Mouse (Mus musculus): ENCODE measurements around the gene Smurf1.

DNA sequence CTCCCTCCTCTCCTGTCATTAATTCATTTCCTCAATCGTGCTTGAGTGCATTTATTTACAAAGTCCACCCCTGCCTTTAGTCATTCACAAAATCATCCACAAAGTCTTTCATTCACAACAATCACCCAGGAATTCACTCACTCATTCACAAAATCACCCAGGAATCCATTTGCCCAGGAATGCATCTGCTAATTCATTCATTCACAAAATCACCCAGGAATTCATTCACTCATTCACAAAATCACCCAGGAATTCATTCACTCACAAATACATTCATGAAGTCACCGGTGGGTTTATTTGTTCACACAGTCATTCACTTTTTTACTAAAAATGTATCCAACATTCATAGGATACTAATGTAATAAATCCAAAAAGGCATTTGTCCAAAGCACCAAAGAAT lies 24.4 kb upstream of the Smurf1 start:
- TF ChIP-seq CTCF (IDR thresholded peaks at IDR 0.05; ENCODE audit: borderline replicate concordance, control insufficient read depth, extremely low read depth, insufficient read depth, low read length, poor library complexity) (no peak), POLR2A (IDR thresholded peaks at IDR 0.05; ENCODE audit: control insufficient read depth, extremely low read depth, insufficient read depth, low read length, poor library complexity) (no peak)

All from thymus, adult 2 months (tissue).